Mouse (Mus musculus) cerebellum, postnatal 25 days (tissue): ENCODE data around the gene Ccdc77.

Experiments used
- DNase-seq, 2 experiments: peaks; one replicate each; pipeline ENCODE4 v3.0.0; 2021; ENCODE audit warnings: mixed read lengths in 2 of 2

Ccdc77 gene

DNA sequence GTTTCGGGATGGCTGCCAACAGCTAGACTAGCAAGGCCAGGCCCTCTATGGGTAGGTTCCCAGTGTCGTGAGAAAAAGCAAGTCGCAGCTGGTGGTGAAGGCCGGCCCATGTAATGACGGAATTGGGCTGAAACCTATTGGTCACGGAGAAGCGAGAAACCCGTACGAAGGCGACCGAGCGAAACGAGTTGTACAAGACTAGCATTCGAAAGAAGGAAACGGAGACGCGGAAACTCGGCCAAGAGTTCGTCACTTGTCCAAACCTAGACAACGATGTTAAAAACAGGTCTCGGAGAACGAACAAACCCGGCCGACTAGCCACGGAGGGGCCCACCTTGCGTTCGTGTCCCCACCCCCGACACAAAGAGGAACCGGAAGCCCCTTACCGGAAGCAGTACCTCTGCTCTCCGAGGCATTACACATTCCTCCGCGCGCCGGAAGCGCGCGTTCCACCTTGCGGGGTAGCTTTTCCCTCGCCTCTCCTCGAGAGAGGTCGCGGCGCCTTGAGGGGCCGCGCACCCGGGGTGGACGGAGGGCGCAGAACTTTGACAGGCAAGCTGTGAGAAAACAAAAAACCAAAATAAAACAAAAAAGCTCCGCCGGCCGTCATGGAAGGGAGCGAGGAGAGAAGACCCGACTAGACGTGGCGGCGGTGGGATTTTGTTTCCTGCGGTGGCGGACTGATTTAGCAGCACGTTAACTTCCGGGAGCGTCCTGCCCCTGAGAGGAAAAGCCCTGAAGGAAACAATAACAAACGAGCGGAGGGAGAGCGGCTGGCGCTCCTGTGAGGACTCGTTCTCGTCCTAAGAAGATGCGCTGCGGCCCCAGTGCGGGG, at the start of gene Ccdc77, which contains the start of gene Kdm5a:
Ccdc77 (minus strand) TSS at position 687 of the 835 bp plus-strand sequence.
Kdm5a (plus strand) TSS at position 437 of the 835 bp plus-strand sequence.
- peak; percentile 95 for DNase-seq

DNA sequence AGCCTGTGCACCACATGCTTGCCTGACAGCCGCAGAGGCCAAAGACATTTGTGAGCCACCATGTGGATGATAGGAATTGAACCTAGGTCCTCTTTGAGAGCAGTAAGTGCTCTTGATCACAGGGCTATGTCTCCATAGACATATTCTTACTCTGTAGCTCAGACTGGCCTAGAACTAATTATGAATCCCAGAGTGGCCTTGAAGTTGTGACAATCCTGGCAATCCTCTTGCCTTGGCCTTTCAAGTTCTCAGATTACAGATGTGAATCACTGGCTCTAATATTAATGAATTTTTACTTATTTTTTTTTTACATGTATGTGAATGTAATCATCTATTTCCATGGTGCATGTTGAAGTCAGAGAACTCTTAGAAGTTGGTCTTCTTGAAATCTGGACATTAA, 39.8 kb upstream of the Ccdc77 start:
- no peak for DNase-seq

DNA sequence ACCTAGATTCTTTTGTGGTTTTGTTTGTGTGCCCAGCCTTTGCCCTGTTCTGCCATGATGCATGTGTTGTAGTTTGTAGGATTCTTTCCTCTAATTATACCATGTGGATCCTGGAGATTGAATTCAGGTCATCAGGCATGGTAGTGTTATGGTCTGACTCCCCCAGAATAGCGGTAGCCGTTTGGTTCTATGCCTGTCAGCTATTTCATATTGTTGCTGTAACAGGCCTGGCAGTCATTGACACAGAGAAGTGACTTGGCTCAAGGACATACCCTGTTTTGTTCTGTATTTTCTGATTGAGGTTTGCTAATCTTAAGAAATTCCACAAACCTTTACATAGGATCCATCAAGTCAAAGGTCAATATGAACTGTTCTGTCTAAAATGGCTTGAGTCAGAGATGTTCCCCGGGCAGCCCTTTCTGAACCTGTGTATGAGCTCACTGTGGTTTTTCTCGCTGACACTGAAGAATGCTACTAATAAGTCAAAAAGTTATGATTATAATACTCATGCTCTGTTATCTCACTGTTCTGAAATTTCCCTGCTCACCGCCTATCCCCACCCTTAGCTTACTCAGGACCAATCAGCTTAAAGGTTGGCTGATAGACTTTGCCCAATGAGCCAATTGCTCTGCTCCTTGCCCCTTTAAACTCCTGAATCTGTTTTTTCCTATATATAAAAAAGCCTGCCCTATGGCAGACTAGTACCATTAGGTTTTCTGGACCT, 31.6 kb upstream of the Ccdc77 start:
- DNase-seq: no peak

DNA sequence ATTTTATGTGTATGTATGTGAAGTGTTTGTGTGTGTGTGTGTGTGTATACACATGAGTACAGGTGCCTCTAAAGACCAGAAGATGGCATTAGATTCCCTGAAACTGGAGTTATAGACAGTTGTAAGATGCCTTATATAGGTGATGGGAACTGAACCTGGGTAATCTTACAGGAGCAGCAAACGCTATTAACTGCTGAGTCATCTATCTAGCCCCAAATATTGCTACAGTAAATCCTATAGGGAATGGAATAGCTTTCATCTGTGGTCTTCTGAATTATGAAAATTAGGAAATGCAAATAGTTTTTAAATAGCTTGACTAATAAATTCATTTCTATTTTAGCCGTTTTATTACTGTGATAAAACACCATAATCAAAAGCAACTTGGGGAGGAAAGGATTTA, 28.6 kb upstream of the Ccdc77 start:
- DNase-seq: no peak

DNA sequence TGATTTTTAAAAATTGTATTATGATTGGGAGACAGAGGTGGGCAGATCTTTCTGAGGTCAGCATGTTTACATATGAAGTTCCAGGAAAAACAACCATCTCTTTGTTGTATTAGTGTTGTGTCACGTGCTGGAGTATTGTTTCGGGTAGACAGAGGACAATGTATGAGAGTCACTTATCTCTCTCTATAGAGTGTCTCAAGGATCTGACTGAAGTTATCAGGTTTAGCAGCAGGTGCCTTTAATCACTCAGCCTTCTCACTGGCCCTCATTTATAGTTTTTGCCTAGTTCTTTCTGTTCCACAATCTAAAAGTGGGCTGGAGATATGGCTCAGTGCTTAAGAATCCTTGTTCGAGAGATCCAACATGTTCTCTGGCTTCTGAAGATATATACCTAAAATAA, 25.9 kb upstream of the Ccdc77 start:
- DNase-seq: no peak

DNA sequence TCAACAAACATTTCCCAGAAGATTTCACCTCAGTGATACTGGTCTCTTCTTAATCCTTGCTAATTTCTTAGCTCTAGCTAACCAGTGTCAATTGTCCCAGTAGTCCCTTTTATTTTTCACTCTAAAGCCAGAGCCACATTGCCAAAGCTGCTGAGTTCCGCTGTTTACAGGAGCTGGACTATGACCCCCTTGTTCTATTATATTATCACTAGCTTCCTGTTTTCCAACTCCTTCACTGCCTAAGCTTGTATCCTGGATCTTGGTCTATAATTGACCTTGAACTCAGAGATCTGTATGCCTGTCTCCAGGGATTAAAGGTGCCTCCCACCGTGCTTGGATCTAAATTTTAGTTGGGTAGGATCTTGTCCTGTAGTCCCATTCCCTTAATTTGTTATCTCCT, 12.6 kb upstream of the Ccdc77 start:
- no peak for DNase-seq

DNA sequence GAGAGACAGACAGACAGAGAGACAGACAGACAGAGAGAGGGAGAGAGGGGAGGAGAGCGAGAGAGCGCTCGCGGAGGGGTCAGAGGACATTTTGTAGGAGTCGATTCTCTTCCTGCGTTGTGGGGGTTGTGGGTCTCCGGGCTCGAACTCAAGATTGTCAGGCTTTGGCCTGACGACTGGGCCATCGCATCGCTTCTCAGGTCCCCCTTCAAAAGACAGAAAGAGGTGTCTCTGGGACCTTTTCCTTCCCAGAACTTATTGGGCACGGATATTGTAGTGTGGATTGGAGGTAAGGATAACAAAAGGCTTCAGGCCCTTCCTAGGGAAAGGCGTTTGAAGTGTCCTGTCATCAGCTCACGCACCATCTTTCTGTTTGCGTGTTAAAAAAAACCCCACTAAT, 877 bp upstream of the Ccdc77 start:
- peak in 1 of 2 experiments; percentile 8 for DNase-seq

DNA sequence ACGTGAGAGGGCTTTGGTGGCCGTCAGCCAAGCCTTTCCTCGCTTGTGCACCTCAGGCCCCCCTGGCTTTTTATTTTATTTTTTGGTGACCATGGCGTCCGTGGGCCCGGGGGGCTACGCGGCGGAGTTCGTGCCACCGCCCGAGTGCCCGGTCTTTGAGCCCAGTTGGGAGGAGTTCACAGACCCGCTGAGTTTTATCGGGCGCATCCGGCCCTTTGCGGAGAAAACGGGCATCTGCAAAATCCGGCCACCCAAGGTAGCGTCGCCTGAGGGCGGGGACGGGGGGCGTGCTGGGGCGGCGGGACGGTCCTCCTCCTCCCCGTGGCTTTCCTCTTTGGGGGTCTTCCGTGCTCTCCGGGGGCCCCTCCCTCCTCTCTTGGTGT, 340 bp upstream of the Ccdc77 start:
- DNase-seq: no peak

DNA sequence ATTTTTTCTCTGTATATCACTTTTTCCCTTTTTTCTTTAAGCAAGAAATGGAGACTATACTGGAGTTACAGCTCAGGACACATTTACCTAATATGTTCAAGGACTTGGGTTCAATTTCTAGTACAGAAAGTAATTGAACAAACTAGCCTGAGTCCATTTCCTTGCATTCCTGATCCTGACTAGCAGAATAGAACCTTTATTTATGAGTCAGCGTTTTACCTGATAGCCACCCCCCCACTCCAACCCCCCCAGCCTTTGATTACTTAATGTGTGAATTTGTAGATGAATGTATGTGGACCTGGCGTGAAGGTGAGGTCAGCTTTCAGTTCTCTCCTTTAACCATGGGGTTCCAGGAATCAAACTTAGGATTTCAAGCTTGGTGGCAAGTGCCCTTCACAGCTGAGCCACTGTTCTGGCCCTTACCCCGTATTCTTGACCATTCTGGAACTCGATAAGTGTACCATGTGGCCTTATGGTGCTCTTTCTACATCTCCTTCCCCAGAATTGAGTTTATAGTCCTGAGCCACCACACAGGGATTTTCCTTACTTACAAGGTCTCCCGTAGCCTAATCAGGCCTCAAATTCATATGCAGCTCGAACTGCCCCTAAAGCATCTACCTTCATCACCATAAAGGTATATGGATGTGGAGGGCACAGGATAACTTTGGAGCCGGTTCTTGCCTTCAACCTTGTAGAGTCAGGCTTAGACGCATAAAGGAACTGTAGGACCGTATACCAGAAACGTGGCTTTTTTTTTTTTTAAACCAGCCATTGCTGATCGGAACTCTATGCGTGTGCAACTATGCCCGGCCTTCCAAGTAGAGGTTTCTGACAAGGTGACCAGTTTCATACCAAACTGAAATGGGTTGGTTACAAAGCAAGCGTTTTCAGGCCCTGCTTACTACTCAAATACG, 1.1 kb downstream of the Ccdc77 start:
- DNase-seq: peak in 1 of 2 experiments; percentile 7

DNA sequence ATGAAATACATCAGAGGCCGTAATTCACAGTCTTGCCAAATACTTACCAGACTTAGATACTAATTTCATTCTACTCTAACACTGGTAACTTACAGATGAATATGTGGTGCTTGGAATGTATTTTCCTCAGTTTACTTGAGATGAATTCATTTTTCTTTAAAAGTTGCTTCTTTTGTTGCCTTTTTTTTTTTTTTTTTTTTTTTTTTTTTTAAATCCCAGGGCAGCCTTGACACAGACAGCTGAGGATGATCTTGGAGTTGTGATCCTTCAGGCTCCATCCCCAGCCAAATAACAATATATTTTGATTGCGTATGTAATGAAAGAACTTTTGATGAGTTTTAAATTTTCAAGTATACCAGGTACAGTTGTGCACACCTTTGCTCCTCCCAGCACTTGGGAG, 2.0 kb downstream of the Ccdc77 start:
- no peak for DNase-seq

DNA sequence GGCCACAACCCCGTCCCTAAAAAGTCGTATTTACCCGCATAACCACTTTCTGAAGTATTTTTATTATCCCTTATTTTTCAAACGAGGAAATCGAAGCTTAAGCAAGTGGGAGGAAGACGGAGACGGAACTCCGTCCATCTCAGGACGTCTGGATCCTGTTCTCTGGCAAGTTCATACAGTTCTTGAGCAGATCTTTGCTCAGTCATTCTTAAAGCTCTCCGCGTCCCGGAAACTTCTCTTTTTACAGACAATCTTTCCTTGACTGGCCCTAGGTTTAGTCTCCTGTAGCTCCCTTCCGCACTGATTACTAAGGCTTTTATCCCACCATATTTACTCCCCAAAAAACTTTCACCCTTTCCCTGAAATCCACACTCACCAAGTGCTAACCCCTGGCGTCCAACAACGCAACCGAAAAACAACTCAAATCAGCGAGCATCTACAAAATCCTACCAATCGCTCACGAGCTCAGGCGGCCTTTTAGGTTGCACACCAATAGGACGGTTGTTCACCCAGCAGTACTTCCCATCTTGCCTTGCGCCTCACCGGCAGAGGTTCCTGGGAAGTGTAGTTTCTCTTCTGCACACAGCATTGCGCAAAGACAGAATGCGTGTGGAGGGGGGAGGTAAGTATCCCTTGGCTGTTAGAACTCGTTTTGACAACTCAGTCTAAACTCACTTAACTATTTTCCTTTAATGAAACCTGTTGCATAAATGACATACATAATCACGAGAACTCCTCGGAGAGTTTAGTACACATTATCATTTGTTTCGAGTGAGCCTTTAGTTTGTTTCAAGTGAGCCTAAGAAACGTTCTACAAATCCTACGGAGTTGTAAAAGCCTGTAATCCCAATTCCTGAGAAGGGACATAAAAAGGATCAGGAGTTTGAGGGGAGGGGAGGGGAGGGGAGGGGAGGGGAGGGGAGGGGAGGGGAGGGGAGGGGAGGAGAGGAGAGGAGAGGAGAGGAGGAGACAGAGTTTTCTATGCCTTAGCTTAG, 6.9 kb downstream of the Ccdc77 start:
- DNase-seq: peak; percentile 80 to 87

DNA sequence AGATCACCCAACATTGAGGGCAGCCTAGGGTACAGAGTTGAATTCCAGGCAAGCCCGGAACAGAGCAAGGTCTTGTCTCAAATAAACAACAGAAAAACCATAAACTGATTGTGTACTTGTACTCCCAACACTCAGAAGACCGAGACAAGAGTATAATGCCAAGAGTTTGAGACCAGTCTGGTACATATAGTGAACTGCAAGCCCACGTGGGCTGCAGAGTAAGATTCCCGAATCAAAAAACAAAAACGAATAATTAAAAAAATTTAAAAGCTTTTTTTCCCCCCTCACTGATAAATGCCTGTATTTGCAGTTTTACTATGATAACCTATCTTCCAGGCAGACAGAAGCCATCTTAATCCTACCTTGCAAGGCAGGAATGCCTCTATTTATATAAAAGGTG, 7.7 kb downstream of the Ccdc77 start:
- DNase-seq: no peak

DNA sequence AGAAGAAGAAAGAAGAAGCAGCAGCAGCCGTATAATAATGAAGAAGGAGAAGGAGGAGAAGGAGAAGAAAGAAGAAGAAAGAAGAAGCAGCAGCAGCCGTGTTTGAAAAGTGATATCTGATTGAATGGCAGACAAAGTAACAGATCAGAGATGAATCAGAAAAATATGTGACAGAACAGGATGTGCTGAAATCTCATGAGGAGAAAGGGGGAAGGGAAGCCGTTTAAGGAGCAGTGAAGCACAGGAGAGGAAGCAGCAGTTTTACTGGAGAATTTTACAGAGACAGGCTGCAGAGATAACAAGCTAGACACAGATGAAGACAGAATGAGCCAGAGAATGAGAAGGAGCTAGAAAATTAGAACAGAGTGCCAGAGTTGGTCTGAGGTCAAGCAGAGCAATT, 15.2 kb downstream of the Ccdc77 start:
- DNase-seq: no peak

DNA sequence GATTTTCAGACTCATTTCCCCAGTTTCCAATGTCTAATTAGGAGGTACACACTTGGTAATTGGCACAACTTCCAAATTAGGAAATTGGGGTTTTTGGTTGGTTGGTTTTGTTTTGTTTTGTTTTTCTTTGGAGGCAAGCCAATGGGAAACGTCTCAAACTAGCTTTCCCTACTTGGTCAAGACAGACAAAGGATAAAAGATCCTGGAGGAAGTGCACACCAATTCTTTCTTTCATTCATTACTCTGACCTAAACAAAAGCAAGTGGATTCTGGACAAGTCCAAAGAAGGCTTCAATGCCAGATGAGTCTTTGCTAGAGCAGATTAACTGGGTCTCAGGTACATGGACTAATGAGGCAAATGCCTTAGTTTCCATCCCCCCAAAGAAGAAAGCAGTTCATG, 20.2 kb downstream of the Ccdc77 start:
- DNase-seq: no peak

DNA sequence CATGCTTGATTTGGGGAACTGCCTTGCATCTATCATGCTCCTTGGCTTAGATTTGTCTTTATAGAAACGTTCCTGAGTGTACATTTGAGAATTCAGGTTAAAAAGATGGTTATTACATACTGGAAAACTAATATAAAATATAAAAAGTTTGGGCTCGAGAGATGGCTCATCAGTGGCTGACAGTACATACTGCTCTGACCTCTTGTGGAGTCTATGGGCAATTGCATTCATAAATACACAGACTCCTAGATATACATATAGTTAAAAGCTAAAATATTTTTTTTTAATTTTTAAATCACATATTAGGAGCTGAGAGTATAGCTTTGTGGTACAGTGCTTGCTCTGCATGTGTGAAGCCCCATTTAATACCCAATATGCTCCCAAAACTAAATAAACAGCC, 31.8 kb downstream of the Ccdc77 start:
- no peak for DNase-seq

DNA sequence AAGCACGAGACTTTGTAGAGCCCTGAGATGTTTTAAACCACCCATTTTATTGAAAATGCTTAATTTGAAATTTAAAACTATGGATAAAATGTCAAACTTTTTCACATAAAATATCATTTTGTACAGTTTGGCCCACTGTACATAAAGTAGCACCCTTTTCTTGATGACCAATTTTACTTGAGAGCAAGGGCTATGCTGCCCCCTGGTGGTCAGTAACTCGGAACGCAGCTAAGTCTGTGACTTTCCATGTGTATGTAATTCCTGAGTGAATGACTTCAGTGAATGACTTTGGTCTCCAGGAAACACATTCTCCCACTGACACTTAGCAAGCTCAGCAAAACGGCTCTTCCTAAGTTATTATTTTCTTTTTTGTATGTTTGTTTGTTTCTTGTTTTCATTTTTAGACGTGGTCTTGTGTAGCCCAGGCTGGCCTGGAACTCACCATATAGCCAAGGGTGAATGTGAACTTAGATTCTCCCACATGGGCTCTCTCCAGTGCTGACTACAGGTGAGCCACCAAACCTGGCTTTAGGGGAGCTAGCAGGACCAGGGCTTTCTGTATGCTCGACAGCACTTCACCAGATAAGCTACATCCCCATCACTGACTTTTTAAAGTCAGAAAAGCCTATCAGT, 39.8 kb downstream of the Ccdc77 start:
- peak; percentile 50 to 79 for DNase-seq

DNA sequence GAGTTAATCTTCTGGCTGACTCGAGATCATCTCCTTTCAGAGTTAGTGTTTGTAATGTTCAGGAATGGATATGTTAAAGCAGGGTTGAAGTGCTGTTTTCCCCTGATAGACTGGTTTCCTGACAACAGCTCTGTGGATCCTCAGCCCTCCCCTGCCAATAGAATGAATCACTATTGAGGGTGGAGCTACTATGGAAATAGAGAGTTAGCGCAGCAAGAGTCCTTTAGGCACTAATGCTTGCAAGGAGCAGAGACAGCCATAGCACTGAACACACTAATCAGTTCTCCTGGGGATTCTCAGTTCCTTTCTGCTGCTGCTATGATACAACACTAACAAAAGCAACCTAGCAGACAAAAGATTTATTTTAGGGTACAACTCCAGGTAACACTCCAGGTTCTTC, 43.8 kb downstream of the Ccdc77 start:
- no peak for DNase-seq

DNA sequence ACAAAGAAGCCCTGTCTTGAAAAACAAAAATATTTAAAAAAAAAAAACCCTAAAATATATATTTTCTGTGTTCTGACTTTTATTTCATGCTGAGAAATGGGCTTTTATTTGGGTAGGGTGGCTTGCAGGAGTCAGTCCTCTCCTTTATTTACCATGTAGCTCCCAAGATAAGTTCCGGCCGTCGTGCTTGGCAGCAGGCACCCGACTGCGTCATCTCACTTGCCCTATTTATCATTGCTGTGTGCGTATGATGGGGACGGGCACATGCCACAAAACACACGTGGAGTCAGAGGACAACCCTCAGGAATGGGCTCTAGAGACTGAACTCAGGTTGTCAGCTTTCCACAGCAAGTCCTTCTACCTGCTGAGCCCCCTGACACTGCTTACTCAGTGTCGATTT, 45.0 kb downstream of the Ccdc77 start:
- no peak for DNase-seq

DNA sequence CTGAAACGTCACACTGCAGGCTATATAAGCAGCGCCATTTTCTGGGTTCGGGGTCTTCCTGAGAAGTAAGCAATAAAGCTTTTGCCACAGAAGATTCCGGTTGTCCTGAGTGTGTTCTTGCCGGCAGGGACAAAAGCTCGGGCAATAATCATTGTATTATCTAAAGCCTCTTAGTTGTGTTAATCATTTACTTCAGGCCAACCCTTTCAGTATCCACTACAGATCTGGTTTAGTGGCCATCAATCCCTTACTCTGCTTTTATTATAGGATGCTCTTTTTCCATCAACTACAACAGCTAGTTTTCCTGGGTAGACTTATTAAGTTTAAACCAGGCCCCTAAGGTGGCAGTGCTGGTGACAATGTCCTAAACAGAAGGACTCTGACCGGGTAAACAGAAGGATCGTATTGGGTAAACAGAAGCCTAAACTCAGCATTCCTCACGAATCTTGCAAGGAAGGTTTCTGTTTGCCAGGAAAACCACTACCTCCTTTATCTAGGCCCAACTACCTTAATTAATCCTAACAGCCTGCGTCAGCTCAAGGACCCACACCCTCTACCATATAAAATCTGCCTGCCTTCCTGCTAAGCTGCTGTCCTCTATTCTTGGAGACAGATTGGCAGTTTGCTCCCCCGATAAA, 45.8 kb downstream of the Ccdc77 start:
- no peak for DNase-seq

DNA sequence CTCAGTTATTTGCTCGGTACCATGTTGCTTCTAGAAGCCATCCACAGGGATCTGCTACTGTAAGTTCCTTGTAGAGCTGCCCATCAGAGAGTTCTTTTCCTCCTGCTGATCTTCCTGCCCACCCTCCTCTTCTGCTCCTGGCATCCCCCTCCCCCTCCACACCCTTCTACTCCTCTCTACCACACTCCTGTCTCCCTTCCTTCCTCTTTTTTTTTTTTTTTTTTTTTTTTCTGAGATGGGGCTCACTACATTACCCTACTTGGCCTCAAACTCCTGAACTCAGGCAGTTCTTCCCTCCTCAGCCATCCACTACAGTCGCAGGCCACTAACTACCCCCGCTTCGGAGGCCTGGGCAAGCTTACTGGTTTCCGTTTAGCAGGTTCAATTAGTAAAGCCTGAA, 51.7 kb downstream of the Ccdc77 start:
- no peak for DNase-seq

DNA sequence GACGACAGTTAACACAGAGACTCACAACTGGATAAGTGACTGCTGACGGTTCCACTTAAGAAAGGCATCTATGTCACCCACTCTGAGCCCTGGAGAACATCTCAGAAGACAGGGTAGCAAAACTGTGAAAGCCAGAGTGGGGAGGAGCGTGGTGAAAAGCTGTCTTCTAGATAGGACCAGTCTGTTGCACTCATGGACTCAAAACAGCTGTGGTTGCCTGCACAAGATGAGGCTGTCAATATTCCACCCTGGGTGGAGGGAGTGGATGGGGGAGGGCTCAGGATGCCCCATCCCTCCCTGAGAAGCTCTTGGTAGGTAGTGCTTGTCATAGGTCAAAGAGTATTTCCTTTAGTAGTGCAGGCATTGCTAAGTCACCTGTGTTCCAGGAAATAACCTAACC, 54.4 kb downstream of the Ccdc77 start:
- no peak for DNase-seq
